Mouse (Mus musculus): ENCODE results near the gene Pqbp1. TPM values are rescaled to one million over a fixed set of nuclear protein-coding genes. Genes with fewer than 3 reads are reported as not detected.

The Pqbp1 gene
- polyA plus RNA-seq, 1 experiment, result 53.6 TPM

DNA sequence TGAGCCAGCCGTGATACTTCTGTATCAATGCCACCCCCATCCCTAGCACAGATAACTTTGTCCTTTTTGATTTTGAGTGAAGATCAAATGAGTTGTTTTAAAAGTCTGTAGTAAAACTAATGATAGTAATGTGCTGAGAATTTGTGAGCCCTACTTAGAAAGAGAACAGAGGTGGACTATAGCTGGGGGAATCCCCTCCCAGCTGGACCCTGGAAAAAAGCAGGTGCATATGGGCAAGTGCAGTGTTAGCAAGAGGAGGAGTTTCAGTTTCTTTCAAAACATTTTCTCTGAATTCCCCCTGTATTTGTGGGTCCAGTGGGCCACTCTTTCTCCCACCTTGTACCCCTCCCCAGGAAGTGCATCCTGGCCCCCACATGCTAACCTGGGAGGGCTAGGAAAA, 35.9 kb downstream of the Pqbp1 start:
- no peak for TF ChIP-seq CTCF (IDR thresholded peaks at IDR 0.05; ENCODE audit: insufficient read depth, low read length)
- no peak for TF ChIP-seq POLR2A (IDR thresholded peaks at IDR 0.05; ENCODE audit: borderline replicate concordance, extremely low read depth, low read depth, low read length)
- no peak for DNase-seq
- WGBS, result 62% methylated on average over 1 of the region's 1 CpGs
- Histone ChIP-seq H3K4me1 (ENCODE audit: control insufficient read depth, insufficient read depth, low read length) (peaks cover 4% of the 10 kb centered on the region), H3K4me3 (replicated peaks; ENCODE audit: extremely low read depth, low read depth, low read length) (no peak overlapping the region)

DNA sequence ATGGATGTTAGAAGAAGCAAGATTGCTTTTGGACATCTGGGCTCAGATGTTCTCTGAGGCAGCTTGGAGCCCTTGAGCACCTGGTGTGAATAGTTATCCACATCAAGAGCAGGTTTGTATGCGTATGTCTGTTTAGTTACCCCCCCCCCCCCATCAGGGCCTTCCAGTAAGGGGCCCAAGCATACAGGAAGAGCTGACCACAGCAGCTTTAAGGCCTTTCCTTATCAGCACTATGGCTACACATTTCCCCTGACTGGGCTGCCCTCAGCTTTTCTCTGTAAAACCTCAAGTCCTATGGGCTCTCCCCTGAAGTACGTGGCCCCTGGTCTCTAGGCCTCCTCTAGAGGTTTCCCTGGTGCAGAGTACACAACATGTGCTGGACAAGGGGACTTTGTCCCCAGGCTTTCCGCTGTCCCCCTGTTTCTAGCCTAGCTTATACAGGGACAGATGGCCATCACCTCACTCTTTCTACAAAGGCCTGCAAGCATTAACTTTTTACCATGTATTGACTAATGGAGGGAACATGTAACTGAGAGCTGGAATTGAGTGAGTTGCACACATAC, 39.8 kb downstream of the Pqbp1 start:
- TF ChIP-seq POLR2A (IDR thresholded peaks at IDR 0.05; ENCODE audit: borderline replicate concordance, extremely low read depth, low read depth, low read length) (no peak), CTCF (IDR thresholded peaks at IDR 0.05; ENCODE audit: insufficient read depth, low read length) (no peak)

DNA sequence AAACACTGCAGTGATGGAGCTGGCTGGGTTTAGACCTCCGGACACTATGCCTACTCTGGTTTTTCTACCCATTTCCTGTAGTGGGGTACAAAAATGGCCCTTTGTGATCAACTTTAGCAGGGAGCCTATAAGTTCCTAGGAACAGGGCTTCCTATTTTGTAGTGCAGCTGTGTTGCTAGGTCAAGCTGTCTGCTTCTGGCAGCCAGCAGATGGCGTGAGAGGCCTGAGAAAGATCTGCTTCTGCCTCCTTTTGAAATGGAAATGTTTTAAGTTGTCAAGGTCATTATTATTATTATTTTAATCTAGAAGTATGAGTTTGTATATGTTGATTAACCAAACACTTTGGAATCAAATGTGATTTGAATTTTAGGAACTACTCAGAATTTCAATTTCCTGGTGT, 44.5 kb downstream of the Pqbp1 start:
- peak; percentile 16 for DNase-seq

More for the DNA sequence above, 39.8 kb downstream of the Pqbp1 start:
- H3K4me1 ChIP-seq (ENCODE audit: control insufficient read depth, insufficient read depth, low read length), result no peaks in the 10 kb centered on the region
- DNase-seq, result no peak
- no peak overlapping the region for H3K4me3 ChIP-seq (replicated peaks; ENCODE audit: extremely low read depth, low read depth, low read length)
- WGBS, result 81% methylated on average over 3 of the region's 3 CpGs

DNA sequence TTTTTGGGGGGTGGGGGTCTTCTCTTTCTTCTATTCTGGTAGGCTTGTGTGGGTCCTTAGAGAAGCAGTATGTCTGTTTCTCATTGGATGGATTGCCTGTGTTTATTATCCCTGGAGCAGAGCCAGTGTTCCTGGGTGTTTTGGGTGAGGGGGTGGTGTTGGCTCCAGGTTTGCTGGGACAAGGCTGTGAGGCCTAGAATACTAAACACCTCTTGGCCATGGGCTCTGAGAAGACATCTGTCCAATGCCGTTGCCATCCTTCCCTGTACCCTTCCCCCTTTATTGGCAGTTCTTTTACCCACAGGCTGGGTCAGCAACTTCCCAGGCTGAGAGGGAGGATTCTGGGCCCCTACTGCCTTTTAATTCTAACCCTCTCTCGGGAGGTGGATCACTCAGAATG, 51.2 kb downstream of the Pqbp1 start:
- no peak for DNase-seq
- peaks cover 5% of the 10 kb centered on the region; the same call in 1 of the 2 replicates for H3K4me1 ChIP-seq (ENCODE audit: control insufficient read depth, insufficient read depth, low read length)
- TF ChIP-seq POLR2A (IDR thresholded peaks at IDR 0.05; ENCODE audit: borderline replicate concordance, extremely low read depth, low read depth, low read length) (no peak), CTCF (IDR thresholded peaks at IDR 0.05; ENCODE audit: insufficient read depth, low read length) (no peak)
- WGBS, result 63% methylated on average over 2 of the region's 2 CpGs
- no peak overlapping the region for H3K4me3 ChIP-seq (replicated peaks; ENCODE audit: extremely low read depth, low read depth, low read length)

More for the DNA sequence above, 44.5 kb downstream of the Pqbp1 start:
- TF ChIP-seq CTCF (IDR thresholded peaks at IDR 0.05; ENCODE audit: insufficient read depth, low read length) (peak; percentile 71), POLR2A (IDR thresholded peaks at IDR 0.05; ENCODE audit: borderline replicate concordance, extremely low read depth, low read depth, low read length) (no peak)
- H3K4me3 ChIP-seq (replicated peaks; ENCODE audit: extremely low read depth, low read depth, low read length), result no peak overlapping the region
- no peaks in the 10 kb centered on the region for H3K4me1 ChIP-seq (ENCODE audit: control insufficient read depth, insufficient read depth, low read length)
- WGBS, result 33% methylated on average over 2 of the region's 2 CpGs

Other genes with a start within 250 kb of the Pqbp1 start
- 21.7 and 25.0 TPM in 2 replicates for gene Prickle3, start 242.0 kb downstream of the Pqbp1 start, polyA plus RNA-seq (2012; rRNA removed)
- gene Plp2, start 227.9 kb downstream of the Pqbp1 start, polyA plus RNA-seq (2012; rRNA removed), result 208 and 264 TPM in 2 replicates
- gene Magix, start 218.0 kb downstream of the Pqbp1 start, polyA plus RNA-seq (2012; rRNA removed), result 12.3 and 17.2 TPM in 2 replicates
- gene Gpkow, start 202.1 kb downstream of the Pqbp1 start, polyA plus RNA-seq (2012; rRNA removed), result 8.4 and 9.4 TPM in 2 replicates
- 83.4 and 128 TPM in 2 replicates for gene Wdr45, start 184.9 kb downstream of the Pqbp1 start, polyA plus RNA-seq (2012; rRNA removed)
- 1.7 and 2.7 TPM in 2 replicates for gene Gm45208, start 177.0 kb downstream of the Pqbp1 start, polyA plus RNA-seq (2012; rRNA removed)
- gene Praf2, start 170.8 kb downstream of the Pqbp1 start, polyA plus RNA-seq (2012; rRNA removed), result 41.0 and 46.2 TPM in 2 replicates
- gene Ccdc120, start 148.4 kb downstream of the Pqbp1 start, polyA plus RNA-seq (2012; rRNA removed), result 33.9 and 34.5 TPM in 2 replicates
- gene Tfe3, start 136.7 kb downstream of the Pqbp1 start, polyA plus RNA-seq (2012; rRNA removed), result 28.8 and 31.8 TPM in 2 replicates
- 19.0 and 32.4 TPM in 2 replicates for gene Gripap1, start 109.5 kb downstream of the Pqbp1 start, polyA plus RNA-seq (2012; rRNA removed)
- 0.84 and 1.0 TPM in 2 replicates for gene Kcnd1, start 77.0 kb downstream of the Pqbp1 start, polyA plus RNA-seq (2012; rRNA removed)
- gene Otud5, start 57.9 kb downstream of the Pqbp1 start, polyA plus RNA-seq (2012; rRNA removed), result 31.0 and 43.3 TPM in 2 replicates
- gene Pim2, start 21.0 kb downstream of the Pqbp1 start, polyA plus RNA-seq (2012; rRNA removed), result 12.2 and 13.6 TPM in 2 replicates
- gene Slc35a2, start 15.2 kb downstream of the Pqbp1 start, polyA plus RNA-seq (2012; rRNA removed), result 73.7 and 74.0 TPM in 2 replicates
- 31.6 and 34.7 TPM in 2 replicates for gene Timm17b, start 88 bp upstream of the Pqbp1 start, polyA plus RNA-seq (2012; rRNA removed)
- not detected in 2 replicates for gene Gm10491, start 8.6 kb upstream of the Pqbp1 start, polyA plus RNA-seq (2012; rRNA removed)
- gene Gm10490, start 10.3 kb upstream of the Pqbp1 start, polyA plus RNA-seq (2012; rRNA removed), result not detected in 2 replicates
- 0.41 and 0.53 TPM in 2 replicates for gene Pcsk1n, start 20.6 kb upstream of the Pqbp1 start, polyA plus RNA-seq (2012; rRNA removed)
- gene Eras, start 29.3 kb upstream of the Pqbp1 start, polyA plus RNA-seq (2012; rRNA removed), result not detected in 2 replicates
- 16.0 and 22.8 TPM in 2 replicates for gene Hdac6, start 48.6 kb upstream of the Pqbp1 start, polyA plus RNA-seq (2012; rRNA removed)
- gene Gata1, start 78.8 kb upstream of the Pqbp1 start, polyA plus RNA-seq (2012; rRNA removed), result 0.76 and 1.8 TPM in 2 replicates
- 0.19 TPM in 1 of 2 replicates, not detected in the other for gene Glod5, start 119.2 kb upstream of the Pqbp1 start, polyA plus RNA-seq (2012; rRNA removed)
- 9.0 and 10.6 TPM in 2 replicates for gene Suv39h1, start 175.5 kb upstream of the Pqbp1 start, polyA plus RNA-seq (2012; rRNA removed)
- 9.4 and 9.7 TPM in 2 replicates for gene Was, start 191.2 kb upstream of the Pqbp1 start, polyA plus RNA-seq (2012; rRNA removed)
- 137 and 139 TPM in 2 replicates for gene Wdr13, start 233.6 kb upstream of the Pqbp1 start, polyA plus RNA-seq (2012; rRNA removed)
- gene Rbm3, start 246.6 kb upstream of the Pqbp1 start, polyA plus RNA-seq (2012; rRNA removed), result 60.2 and 92.3 TPM in 2 replicates